Comparison of ENCODE assay signal across 19 mouse cellular contexts in genomic region chr2:115346551-115346950, GRCm38 (mm10).
A peak's percentile ranks its signal among the peaks of the same experiment; 100 is the strongest.
DNase-seq lines count a peak whose midpoint lies in the region; ATAC-seq and TF ChIP-seq lines count a peak whose summit lies in the region.
"Had no signal": no experiment of that assay in that cellular context is flagged by ENCODE, and none has a peak within 500 bp of the region (broad histone marks: within the 10 kb centered on the region; RNA-seq: fewer than 3 reads in every experiment).

No protein-coding gene starts in this region.

- no peak for TF ChIP-seq CTCF in gastrocnemius, adult 2 months (IDR thresholded peaks at IDR 0.05)

- no peak overlapping the region for H3K4me3 ChIP-seq in embryonic facial prominence, embryonic 11.5 days (ENCODE audit: low read depth, low read length)
- no peak overlapping the region for H3K4me3 ChIP-seq in gastrocnemius, adult 2 months
- H3K4me3 ChIP-seq: hindbrain, embryonic 15.5 days; myocyte; neural tube, embryonic 13.5 days had no signal

- H3K9me3 ChIP-seq in embryonic facial prominence, embryonic 11.5 days (replicated peaks; ENCODE audit: control insufficient read depth, low read length): no peaks in the 10 kb centered on the region
- H3K9me3 ChIP-seq: hindbrain, embryonic 15.5 days; neural tube, embryonic 13.5 days had no signal

- H3K4me2 ChIP-seq in embryonic facial prominence, embryonic 11.5 days (ENCODE audit: low read depth, low read length): no peak overlapping the region
- H3K4me2 ChIP-seq: hindbrain, embryonic 15.5 days; neural tube, embryonic 13.5 days had no signal

- H3K36me3 ChIP-seq in embryonic facial prominence, embryonic 11.5 days (replicated peaks; ENCODE audit: control insufficient read depth, insufficient read depth, low read depth, low read length): no peaks in the 10 kb centered on the region
- H3K36me3 ChIP-seq: hindbrain, embryonic 15.5 days; neural tube, embryonic 13.5 days had no signal

- peak; percentile 15 for DNase-seq in kidney, adult 9 months
- DNase-seq in kidney, adult 18-20 months: no peak
- DNase-seq in urinary bladder, postnatal 14 days (ENCODE audit: low spot score): peak; percentile 18
- DNase-seq in urinary bladder, postnatal 10 days (ENCODE audit: low spot score): no peak
- peak; percentile 49 for DNase-seq in embryonic facial prominence, embryonic 11.5 days (ENCODE audit: low spot score)
- DNase-seq in kidney, postnatal 4 days: peak; percentile 7 to 30
- no peak for DNase-seq in thymus, postnatal 0 days (ENCODE audit: low spot score)
- DNase-seq in gastrocnemius, adult 2 months: no peak
- DNase-seq: adrenal gland, postnatal 36 days; cerebellum, adult 9-10 months; left cerebral cortex, postnatal 4 days; right cerebral cortex, adult 18-20 months; right cerebral cortex, postnatal 4 days; thymus, adult 2 months had no signal

- intact Hi-C loops in gastrocnemius, adult 2 months (cut with DNase I): no loop called here

- H3K27ac ChIP-seq in embryonic facial prominence, embryonic 11.5 days (replicated peaks; ENCODE audit: low read depth, low read length): no peak overlapping the region
- no peak overlapping the region for H3K27ac ChIP-seq in gastrocnemius, adult 2 months
- H3K27ac ChIP-seq: hindbrain, embryonic 15.5 days; macrophage; neural tube, embryonic 13.5 days had no signal

- no peaks in the 10 kb centered on the region for H3K4me1 ChIP-seq in embryonic facial prominence, embryonic 11.5 days (ENCODE audit: control insufficient read depth, insufficient read depth, low read length)
- H3K4me1 ChIP-seq: hindbrain, embryonic 15.5 days; neural tube, embryonic 13.5 days had no signal

- H3K9ac ChIP-seq in embryonic facial prominence, embryonic 11.5 days (replicated peaks; ENCODE audit: low read length): no peak overlapping the region
- H3K9ac ChIP-seq: hindbrain, embryonic 15.5 days; neural tube, embryonic 13.5 days had no signal

- 60% methylated on average over 6 of the region's 6 CpGs for WGBS in embryonic facial prominence, embryonic 11.5 days

- no peak for ATAC-seq in embryonic facial prominence, embryonic 11.5 days (replicated peaks; ENCODE audit: insufficient number of reproducible peaks, low FRiP score, low TSS enrichment, low read depth)
- ATAC-seq: midbrain, embryonic 16.5 days had no signal

- no peaks in the 10 kb centered on the region for H3K27me3 ChIP-seq in embryonic facial prominence, embryonic 11.5 days (ENCODE audit: control insufficient read depth, insufficient read depth, low read length)
- H3K27me3 ChIP-seq: hindbrain, embryonic 15.5 days; neural tube, embryonic 13.5 days had no signal

Comparison
In these comparisons a context has a peak if more than half of its experiments do, and no peak if none do; other contexts are left out.
1. DNase-seq: peak in kidney, adult 9 months (single experiment), urinary bladder, postnatal 14 days (single experiment), embryonic facial prominence, embryonic 11.5 days (single experiment) and kidney, postnatal 4 days (2 of 2); none in kidney, adult 18-20 months (single experiment), urinary bladder, postnatal 10 days (single experiment), thymus, postnatal 0 days (single experiment) and gastrocnemius, adult 2 months (single experiment).